Comparison of ENCODE assay signal across 15 mouse cellular contexts in genomic region chrX:93006681-93007080, GRCm38 (mm10).
"Had no signal": no experiment of that assay in that cellular context is flagged by ENCODE, and none has a peak within 500 bp of the region (broad histone marks: within the 10 kb centered on the region; RNA-seq: fewer than 3 reads in every experiment).

No protein-coding gene starts in this region.

- H3K4me1 ChIP-seq: limb, embryonic 10.5 days; liver, embryonic 15.5 days; midbrain, embryonic 10.5 days; neural tube, embryonic 13.5 days; stomach, embryonic 15.5 days had no signal

- DNase-seq: kidney, adult 8-10 months; kidney, postnatal 25 days; lung, adult 2 months; lung, postnatal 36 days; midbrain, embryonic 14.5 days; retina, postnatal 1 day; thymus, postnatal 36 days had no signal

- H3K9me3 ChIP-seq: limb, embryonic 10.5 days; liver, embryonic 15.5 days; midbrain, embryonic 10.5 days; neural tube, embryonic 13.5 days; stomach, embryonic 15.5 days had no signal

- H3K4me3 ChIP-seq: limb, embryonic 10.5 days; liver, embryonic 15.5 days; midbrain, embryonic 10.5 days; neural tube, embryonic 13.5 days; stomach, embryonic 15.5 days had no signal

- H3K4me2 ChIP-seq: liver, embryonic 11.5 days; liver, embryonic 15.5 days; neural tube, embryonic 13.5 days; stomach, embryonic 15.5 days had no signal

- H3K27me3 ChIP-seq: liver, embryonic 15.5 days; neural tube, embryonic 13.5 days; stomach, embryonic 15.5 days had no signal

- H3K9ac ChIP-seq: liver, embryonic 15.5 days; neural tube, embryonic 13.5 days; stomach, embryonic 15.5 days had no signal

- H3K27ac ChIP-seq: limb, embryonic 10.5 days; liver, embryonic 15.5 days; midbrain, embryonic 10.5 days; neural tube, embryonic 13.5 days; stomach, embryonic 15.5 days had no signal

- H3K36me3 ChIP-seq: limb, embryonic 10.5 days; liver, embryonic 15.5 days; midbrain, embryonic 10.5 days; neural tube, embryonic 13.5 days; stomach, embryonic 15.5 days had no signal

- ATAC-seq: intestine, postnatal 0 days; lung, postnatal 0 days had no signal
